Mouse (Mus musculus) forebrain, embryonic 11.5 days (tissue): ENCODE data around the gene Ttpal. TPM values are rescaled to one million over a fixed set of nuclear protein-coding genes. Genes with fewer than 3 reads are reported as not detected.

Experiments used
- ATAC-seq: fragments of 200-750 bp; cut with Nextera tagmentation; replicated peaks from 2 replicates; pipeline ENCODE4 v1.8.0; 2017; ENCODE audit warnings: moderate TSS enrichment; ENCODE audit not compliant: low FRiP score
- DNase-seq: peaks from one replicate; pipeline ENCODE4 v3.0.0-alpha.2; 2017; ENCODE audit warnings: low spot score
- H3K27ac ChIP-seq: fragments of 300-500 bp; sonication (generic); 2 replicates; pipeline ENCODE4 v1.5.1; 2014; ENCODE audit warnings: low read depth, low read length
- H3K27me3 ChIP-seq: fragments of 300-500 bp; sonication (generic); 2 replicates; pipeline ENCODE4 v1.6.1; 2014; ENCODE audit warnings: mild to moderate bottlenecking, low read length, mixed read lengths; ENCODE audit not compliant: control insufficient read depth, insufficient read depth
- H3K36me3 ChIP-seq: fragments of 300-500 bp; sonication (generic); 2 replicates; pipeline ENCODE4 v1.6.1; 2014; ENCODE audit warnings: mild to moderate bottlenecking, low read length, moderate library complexity, mixed read lengths; ENCODE audit not compliant: control insufficient read depth, insufficient read depth
- H3K4me1 ChIP-seq: fragments of 300-500 bp; sonication (generic); replicated peaks from 2 replicates; pipeline ENCODE4 v1.6.1; 2014; ENCODE audit warnings: low read length, mixed read lengths; ENCODE audit not compliant: control insufficient read depth, insufficient read depth
- H3K4me2 ChIP-seq: fragments of 300-500 bp; sonication (generic); 2 replicates; pipeline ENCODE4 v1.6.1; 2014; ENCODE audit warnings: low read depth, mild to moderate bottlenecking, low read length, moderate library complexity, mixed read lengths; ENCODE audit not compliant: severe bottlenecking
- H3K4me3 ChIP-seq: fragments of 300-500 bp; sonication (generic); 2 replicates; pipeline ENCODE4 v1.5.1; 2014; ENCODE audit warnings: low read depth, low read length
- H3K9ac ChIP-seq: fragments of 300-500 bp; sonication (generic); 2 replicates; pipeline ENCODE4 v1.6.1; 2014; ENCODE audit warnings: low read length
- H3K9me3 ChIP-seq: fragments of 300-500 bp; sonication (generic); 2 replicates; pipeline ENCODE4 v1.6.1; 2016; ENCODE audit warnings: low read length, mixed read lengths; ENCODE audit not compliant: control insufficient read depth
- WGBS: fragments of 180-500 bp; shearing (Covaris S2); extraction: QIAGEN DNeasy Blood & Tissue Kit; methylation state at CpG from one replicate; pipeline ENCODE4 v1.1.7; 2014; 5-methylcytosine and 5-hydroxymethylcytosine counted together
- polyA plus RNA-seq: library from polyadenylated mRNA; unstranded; fragments of >200 nt; fragmentation: Nextera tagmentation; extraction: Ambion mirVana; gene quantifications from 2 replicates; pipeline ENCODE4 v1.2.1, GENCODE M21; 2014

The Ttpal gene
- polyA plus RNA-seq, 1 experiment from 2014 or later, result 43.5 TPM

DNA sequence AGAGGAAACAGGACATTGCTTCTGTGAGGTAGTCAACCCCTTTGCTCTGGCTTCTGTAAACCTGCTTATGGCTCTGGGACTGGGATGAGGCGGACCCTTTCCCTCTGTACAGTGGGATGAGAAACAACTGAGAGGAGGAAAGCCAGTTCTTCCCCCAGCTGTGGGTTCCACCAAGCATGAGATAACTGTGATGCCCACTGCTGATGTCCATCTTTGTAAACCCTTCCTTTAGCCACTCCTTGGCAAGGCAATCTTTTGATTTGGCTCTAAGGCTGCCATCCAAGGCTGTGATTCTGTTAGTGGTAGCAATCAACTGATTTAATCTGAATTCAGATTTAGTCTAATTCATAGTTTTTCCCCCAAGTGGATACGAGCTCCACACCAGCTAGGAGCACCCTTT is 55.4 kb downstream of the Ttpal start:
- Histone ChIP-seq H3K27ac (no peak overlapping the region), H3K9me3 (no peaks in the 10 kb centered on the region), H3K27me3 (no peaks in the 10 kb centered on the region), H3K4me3 (no peak overlapping the region), H3K4me1 (peaks cover 4% of the 10 kb centered on the region; the same call in 1 of the 2 replicates), H3K36me3 (no peaks in the 10 kb centered on the region), H3K9ac (no peak overlapping the region), H3K4me2 (no peak overlapping the region)
- WGBS, result 86% methylated on average over 2 of the region's 2 CpGs
- no peak for ATAC-seq
- DNase-seq, result no peak

GRCm38 (mm10) chr2:163657975-163658886 is 56.1 kb downstream of the Ttpal start, which contains the start of gene Pkig:
Gene Pkig (plus strand): TSS chr2:163658386.
- Histone ChIP-seq H3K27ac (peak within 1 kb of the TSS; percentile 59; the same call in 1 of the 2 replicates), H3K4me1 (peaks cover 4% of the 10 kb centered on the region; the same call in 1 of the 2 replicates), H3K9ac (peak within 1 kb of the TSS; percentile 82), H3K4me3 (peak within 1 kb of the TSS; percentile 76), H3K36me3 (no peaks in the 10 kb centered on the region), H3K4me2 (peak within 1 kb of the TSS; percentile 60), H3K9me3 (no peaks in the 10 kb centered on the region), H3K27me3 (no peaks in the 10 kb centered on the region)
- ATAC-seq (peak; percentile 94), DNase-seq (peak; percentile 92)
- WGBS, result under 1% methylated on average over 71 of the region's 71 CpGs

- Histone ChIP-seq H3K4me2 (peak overlapping the region; percentile 60), H3K27me3 (no peaks in the 10 kb centered on the region), H3K4me1 (peaks cover 4% of the 10 kb centered on the region; the same call in 1 of the 2 replicates), H3K9ac (peak overlapping the region; percentile 82), H3K9me3 (no peaks in the 10 kb centered on the region), H3K4me3 (peak overlapping the region; percentile 76), H3K27ac (no peak overlapping the region), H3K36me3 (no peaks in the 10 kb centered on the region)
- DNase-seq (no peak), ATAC-seq (no peak)
- WGBS, result 0% methylated on average over 8 of the region's 8 CpGs
Measured at GRCm38 (mm10) chr2:163658941-163659340, 56.8 kb downstream of the Ttpal start.

DNA sequence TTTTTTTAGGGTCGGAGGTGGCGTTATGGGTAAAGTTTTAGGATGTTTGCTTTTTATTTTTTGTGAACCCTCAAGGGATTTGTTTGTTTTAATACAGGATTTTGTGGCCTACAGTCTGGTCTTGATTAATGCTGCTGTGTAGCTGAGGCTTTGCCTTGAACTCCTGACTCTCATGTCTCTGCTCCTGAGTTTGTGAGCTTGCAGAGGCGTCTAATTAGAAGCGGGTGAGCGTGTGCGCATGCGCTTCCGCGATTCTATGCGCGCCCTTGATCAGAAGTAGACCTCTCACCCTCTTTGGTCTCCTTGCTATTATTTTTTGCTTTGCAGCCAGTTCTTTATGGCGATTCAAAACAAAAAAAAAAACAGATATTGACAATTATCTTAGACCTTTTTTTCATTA is 57.3 kb downstream of the Ttpal start:
- Histone ChIP-seq H3K9ac (peak overlapping the region; percentile 82), H3K36me3 (no peaks in the 10 kb centered on the region), H3K4me2 (peak overlapping the region; percentile 60), H3K4me3 (peak overlapping the region; percentile 76), H3K27ac (no peak overlapping the region), H3K9me3 (no peaks in the 10 kb centered on the region), H3K4me1 (peaks cover 4% of the 10 kb centered on the region; the same call in 1 of the 2 replicates), H3K27me3 (no peaks in the 10 kb centered on the region)
- 86% methylated on average over 12 of the region's 12 CpGs for WGBS
- no peak for ATAC-seq
- no peak for DNase-seq

DNA sequence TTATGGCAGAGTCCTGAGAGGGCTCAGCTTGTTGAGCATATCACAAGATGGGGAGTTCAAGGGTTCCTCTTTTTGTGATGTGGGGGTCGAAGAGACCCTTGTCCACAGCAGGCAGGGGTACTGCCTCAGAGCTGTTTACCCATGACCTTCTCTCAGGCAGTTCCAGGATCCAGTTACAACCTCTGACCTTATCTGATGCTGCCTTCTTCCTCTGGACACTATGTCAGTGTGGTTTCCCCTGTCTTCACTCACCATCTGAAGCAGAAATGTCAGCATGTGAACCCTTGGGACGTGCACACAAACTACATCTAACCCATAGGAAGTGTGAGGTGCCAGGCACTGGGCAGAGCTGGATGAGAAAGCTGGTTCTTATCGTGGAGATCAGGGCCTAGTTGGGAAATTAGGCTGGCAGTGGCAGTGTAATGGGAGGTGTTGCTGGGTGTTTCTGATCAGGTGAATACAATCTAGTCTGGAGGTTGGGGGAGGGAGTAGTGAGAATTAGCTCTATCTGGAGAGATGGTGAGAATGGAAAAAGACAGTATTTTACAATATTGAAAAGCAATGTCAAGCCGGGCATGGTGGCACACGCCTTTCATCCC is 58.1 kb downstream of the Ttpal start:
- Histone ChIP-seq H3K27ac (no peak overlapping the region), H3K4me3 (no peak overlapping the region), H3K4me2 (no peak overlapping the region), H3K9ac (no peak overlapping the region; the same call in 1 of the 2 replicates), H3K27me3 (no peaks in the 10 kb centered on the region), H3K9me3 (no peaks in the 10 kb centered on the region), H3K4me1 (peaks cover 4% of the 10 kb centered on the region; the same call in 1 of the 2 replicates), H3K36me3 (no peaks in the 10 kb centered on the region)
- ATAC-seq (no peak), DNase-seq (no peak)
- 80% methylated on average over 5 of the region's 5 CpGs for WGBS

DNA sequence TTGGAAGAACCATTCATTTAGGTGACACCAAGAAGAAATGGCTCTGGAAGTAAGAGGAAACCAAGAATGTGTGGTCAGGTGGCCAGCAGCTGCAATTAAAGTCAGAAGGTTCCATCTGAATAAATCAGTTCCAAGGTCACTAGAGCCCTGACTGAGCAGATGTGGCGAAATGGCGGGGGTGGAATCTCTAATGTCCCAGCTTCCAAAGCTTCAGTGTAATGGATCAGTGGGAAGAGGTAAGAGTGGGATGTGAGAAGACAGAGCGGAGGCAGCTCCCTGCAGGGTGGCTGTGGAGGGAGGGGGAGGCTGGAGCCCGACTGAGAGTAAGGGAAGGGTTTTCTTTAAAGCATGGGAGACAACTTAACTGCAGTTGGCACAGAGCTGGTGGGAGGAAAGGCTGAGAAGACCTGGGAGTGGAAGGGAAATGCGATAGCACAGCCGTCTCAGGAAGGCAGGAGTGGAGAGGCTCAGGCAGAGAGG is 59.3 kb downstream of the Ttpal start:
- DNase-seq (no peak), ATAC-seq (no peak)
- H3K9me3 ChIP-seq, result no peaks in the 10 kb centered on the region
- WGBS, result 69% methylated on average over 6 of the region's 6 CpGs
- H3K4me3 ChIP-seq, result no peak overlapping the region
- no peak overlapping the region for H3K9ac ChIP-seq
- H3K27ac ChIP-seq, result no peak overlapping the region
- H3K4me1 ChIP-seq, result peaks cover 4% of the 10 kb centered on the region; the same call in 1 of the 2 replicates
- no peaks in the 10 kb centered on the region for H3K36me3 ChIP-seq
- H3K27me3 ChIP-seq, result no peaks in the 10 kb centered on the region
- no peak overlapping the region for H3K4me2 ChIP-seq

- no peaks in the 10 kb centered on the region for H3K36me3 ChIP-seq
- peaks cover 4% of the 10 kb centered on the region; the same call in 1 of the 2 replicates for H3K4me1 ChIP-seq
- 95% methylated on average over 5 of the region's 5 CpGs for WGBS
- H3K9ac ChIP-seq, result no peak overlapping the region
- no peak overlapping the region for H3K27ac ChIP-seq
- H3K9me3 ChIP-seq, result no peaks in the 10 kb centered on the region
- ATAC-seq, result no peak
- no peak for DNase-seq
- H3K4me2 ChIP-seq, result no peak overlapping the region
- no peaks in the 10 kb centered on the region for H3K27me3 ChIP-seq
- H3K4me3 ChIP-seq, result no peak overlapping the region
Measured at GRCm38 (mm10) chr2:163662076-163662475, 60.0 kb downstream of the Ttpal start.

- Histone ChIP-seq H3K27ac (no peak overlapping the region), H3K4me3 (no peak overlapping the region), H3K9me3 (no peaks in the 10 kb centered on the region), H3K4me1 (peaks cover 4% of the 10 kb centered on the region; the same call in 1 of the 2 replicates), H3K9ac (no peak overlapping the region), H3K4me2 (no peak overlapping the region), H3K27me3 (no peaks in the 10 kb centered on the region), H3K36me3 (no peaks in the 10 kb centered on the region)
- WGBS, result 85% methylated on average over 2 of the region's 2 CpGs
- DNase-seq (no peak), ATAC-seq (no peak)
Measured at GRCm38 (mm10) chr2:163662698-163663221, 60.6 kb downstream of the Ttpal start.
